Mouse (Mus musculus): ENCODE measurements around the gene Agbl2. TPM values are rescaled to one million over a fixed set of nuclear protein-coding genes. Genes with fewer than 3 reads are reported as not detected.

Agbl2 gene
- polyA plus RNA-seq, 1 experiment: 0.56 TPM

- Histone ChIP-seq H3K4me1 (ENCODE audit: control insufficient read depth, insufficient read depth, low read length) (no peaks in the 10 kb centered on the region), H3K27ac (ENCODE audit: insufficient read depth, low read depth, low read length) (no peak overlapping the region), H3K36me3 (ENCODE audit: control insufficient read depth, insufficient read depth, low read length) (peaks cover 4% of the 10 kb centered on the region), H3K4me3 (ENCODE audit: insufficient read depth, low read depth, low read length) (no peak overlapping the region), H3K27me3 (replicated peaks; ENCODE audit: control insufficient read depth, insufficient read depth, low read length) (no peaks in the 10 kb centered on the region)
- 31% methylated on average over 4 of the region's 4 CpGs for WGBS
- DNase-seq: no peak
- TF ChIP-seq CTCF (conservative IDR thresholded peaks at IDR 0.05; ENCODE audit: insufficient read depth, insufficient read length, low read depth, low read length) (no peak), POLR2A (IDR thresholded peaks at IDR 0.05; ENCODE audit: low read depth, low read length) (no peak)
Measured at GRCm38 (mm10) chr2:90870136-90870601, 87.6 kb downstream of the Agbl2 start.

GRCm38 (mm10) chr2:90871180-90871961 is 88.8 kb downstream of the Agbl2 start:
- no peak overlapping the region for H3K4me3 ChIP-seq (ENCODE audit: insufficient read depth, low read depth, low read length)
- no peaks in the 10 kb centered on the region for H3K4me1 ChIP-seq (ENCODE audit: control insufficient read depth, insufficient read depth, low read length)
- H3K36me3 ChIP-seq (ENCODE audit: control insufficient read depth, insufficient read depth, low read length): peaks cover 3% of the 10 kb centered on the region; the same call in 1 of the 2 replicates
- DNase-seq: no peak
- H3K27ac ChIP-seq (ENCODE audit: insufficient read depth, low read depth, low read length): no peak overlapping the region
- WGBS: 57% methylated on average over 8 of the region's 8 CpGs
- no peaks in the 10 kb centered on the region for H3K27me3 ChIP-seq (replicated peaks; ENCODE audit: control insufficient read depth, insufficient read depth, low read length)
- TF ChIP-seq POLR2A (IDR thresholded peaks at IDR 0.05; ENCODE audit: low read depth, low read length): no peak

DNA sequence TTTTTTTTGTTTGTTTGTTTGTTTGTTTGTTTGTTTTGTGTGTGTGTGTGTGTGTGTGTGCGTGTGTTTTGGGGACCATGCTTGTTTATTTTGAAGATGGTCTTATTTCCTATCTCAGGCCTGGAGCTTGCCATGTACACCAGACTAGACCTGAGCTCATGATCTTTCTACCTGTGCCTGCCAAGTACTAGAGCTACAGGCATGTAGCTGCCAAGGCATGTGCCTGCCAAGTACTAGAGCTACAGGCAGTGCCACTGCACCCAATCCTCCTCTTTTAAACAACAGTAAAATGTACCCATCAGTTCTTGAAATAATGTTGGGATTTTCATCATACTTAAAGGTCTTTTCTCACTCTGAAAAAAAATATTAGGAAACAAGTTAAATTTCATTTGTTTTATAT is 91.5 kb downstream of the Agbl2 start:
- no peaks in the 10 kb centered on the region for H3K4me1 ChIP-seq (ENCODE audit: control insufficient read depth, insufficient read depth, low read length)
- H3K27ac ChIP-seq (ENCODE audit: insufficient read depth, low read depth, low read length): no peak overlapping the region
- no peak for DNase-seq
- WGBS: 95% methylated on average over 1 of the region's 1 CpGs
- TF ChIP-seq POLR2A (IDR thresholded peaks at IDR 0.05; ENCODE audit: low read depth, low read length) (no peak), CTCF (conservative IDR thresholded peaks at IDR 0.05; ENCODE audit: insufficient read depth, insufficient read length, low read depth, low read length) (no peak)
- H3K27me3 ChIP-seq (replicated peaks; ENCODE audit: control insufficient read depth, insufficient read depth, low read length): no peaks in the 10 kb centered on the region
- H3K36me3 ChIP-seq (ENCODE audit: control insufficient read depth, insufficient read depth, low read length): no peaks in the 10 kb centered on the region
- H3K4me3 ChIP-seq (ENCODE audit: insufficient read depth, low read depth, low read length): no peak overlapping the region

DNA sequence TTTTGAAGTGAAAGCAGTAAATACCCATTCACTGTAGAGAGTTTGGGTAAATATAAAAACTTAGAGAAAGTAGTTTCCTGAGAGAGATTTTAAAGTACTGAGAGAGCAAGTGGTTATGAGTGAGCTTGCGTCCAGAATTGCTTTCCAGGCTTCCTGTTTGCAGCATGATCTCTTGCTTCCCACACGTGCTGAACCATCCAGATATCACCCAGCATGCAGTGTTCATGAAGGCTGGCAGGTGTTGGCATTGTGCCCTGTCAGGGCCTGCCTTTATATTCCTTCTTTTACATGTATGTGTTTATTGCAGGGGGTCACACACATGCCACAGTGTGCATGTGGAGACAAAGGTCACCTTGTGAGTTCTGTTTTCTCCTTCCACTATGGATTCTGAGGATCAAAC is 92.7 kb downstream of the Agbl2 start:
- Histone ChIP-seq H3K27ac (ENCODE audit: insufficient read depth, low read depth, low read length) (no peak overlapping the region), H3K27me3 (replicated peaks; ENCODE audit: control insufficient read depth, insufficient read depth, low read length) (no peaks in the 10 kb centered on the region), H3K4me1 (ENCODE audit: control insufficient read depth, insufficient read depth, low read length) (no peaks in the 10 kb centered on the region), H3K36me3 (ENCODE audit: control insufficient read depth, insufficient read depth, low read length) (no peaks in the 10 kb centered on the region), H3K4me3 (ENCODE audit: insufficient read depth, low read depth, low read length) (no peak overlapping the region)
- DNase-seq: no peak
- WGBS: 68% methylated on average over 2 of the region's 2 CpGs
- TF ChIP-seq POLR2A (IDR thresholded peaks at IDR 0.05; ENCODE audit: low read depth, low read length): no peak
- no peak for TF ChIP-seq CTCF (conservative IDR thresholded peaks at IDR 0.05; ENCODE audit: insufficient read depth, insufficient read length, low read depth, low read length)

- TF ChIP-seq CTCF (conservative IDR thresholded peaks at IDR 0.05; ENCODE audit: insufficient read depth, insufficient read length, low read depth, low read length) (no peak), POLR2A (IDR thresholded peaks at IDR 0.05; ENCODE audit: low read depth, low read length) (no peak)
- Histone ChIP-seq H3K36me3 (ENCODE audit: control insufficient read depth, insufficient read depth, low read length) (no peaks in the 10 kb centered on the region), H3K4me1 (ENCODE audit: control insufficient read depth, insufficient read depth, low read length) (no peaks in the 10 kb centered on the region), H3K27ac (ENCODE audit: insufficient read depth, low read depth, low read length) (no peak overlapping the region), H3K27me3 (replicated peaks; ENCODE audit: control insufficient read depth, insufficient read depth, low read length) (no peaks in the 10 kb centered on the region), H3K4me3 (ENCODE audit: insufficient read depth, low read depth, low read length) (no peak overlapping the region)
- DNase-seq: no peak
- WGBS: 63% methylated on average over 5 of the region's 5 CpGs
Measured at GRCm38 (mm10) chr2:90877584-90878259, 95.2 kb downstream of the Agbl2 start.

DNA sequence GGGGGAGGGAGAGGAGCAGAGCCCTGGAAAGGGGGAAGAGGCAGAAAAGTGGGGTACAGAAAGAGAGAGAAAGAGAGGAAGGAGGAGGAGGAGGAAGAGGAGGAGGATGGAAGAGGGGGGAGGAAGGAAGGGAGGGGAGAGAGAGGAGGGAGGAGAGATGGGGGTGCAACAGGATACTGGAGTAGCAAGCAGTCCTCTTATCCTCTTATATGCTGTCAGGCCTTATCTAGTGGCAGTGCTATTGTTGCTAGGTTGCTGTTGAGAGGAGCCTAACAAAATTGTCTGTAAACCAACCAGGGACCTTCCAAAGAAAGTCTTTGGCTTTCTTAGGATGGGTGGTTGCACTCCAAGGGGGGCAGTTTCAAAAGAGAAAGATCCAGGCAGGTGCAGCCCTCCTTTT is 96.9 kb downstream of the Agbl2 start:
- Histone ChIP-seq H3K4me1 (ENCODE audit: control insufficient read depth, insufficient read depth, low read length) (no peaks in the 10 kb centered on the region), H3K27me3 (replicated peaks; ENCODE audit: control insufficient read depth, insufficient read depth, low read length) (no peaks in the 10 kb centered on the region), H3K36me3 (ENCODE audit: control insufficient read depth, insufficient read depth, low read length) (no peaks in the 10 kb centered on the region), H3K4me3 (ENCODE audit: insufficient read depth, low read depth, low read length) (no peak overlapping the region), H3K27ac (ENCODE audit: insufficient read depth, low read depth, low read length) (no peak overlapping the region)
- TF ChIP-seq POLR2A (IDR thresholded peaks at IDR 0.05; ENCODE audit: low read depth, low read length) (no peak), CTCF (conservative IDR thresholded peaks at IDR 0.05; ENCODE audit: insufficient read depth, insufficient read length, low read depth, low read length) (no peak)
- DNase-seq: no peak

DNA sequence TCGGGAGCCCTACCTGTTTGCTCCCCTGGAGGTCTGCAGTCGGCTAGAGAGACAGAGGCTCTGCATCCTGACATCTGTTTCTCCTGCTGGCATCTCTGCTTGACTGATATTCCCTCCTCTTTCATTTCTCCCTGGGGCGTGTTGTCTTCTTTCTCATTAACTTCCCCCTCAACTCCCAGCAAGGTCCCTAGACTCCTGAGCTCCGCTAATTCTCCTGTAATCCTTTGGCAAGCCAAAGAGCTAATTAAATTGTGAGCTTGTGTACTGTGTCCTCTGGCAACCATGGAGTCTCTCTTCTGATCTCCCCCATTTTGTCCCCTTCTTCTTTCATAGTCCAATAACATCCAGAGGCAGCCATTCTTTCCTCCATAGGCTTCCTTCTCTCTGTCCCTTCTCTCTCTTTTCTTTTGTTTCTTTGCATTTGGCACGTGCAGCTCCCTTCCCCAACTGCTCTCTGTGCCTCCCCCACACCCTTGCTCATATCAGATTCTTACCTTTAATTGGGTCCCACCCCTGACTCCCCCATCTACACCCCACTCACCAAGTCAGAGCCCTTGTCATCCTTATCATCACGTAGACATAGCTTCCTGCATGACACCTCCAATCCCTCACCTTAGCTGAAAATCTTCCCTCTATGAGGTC is 97.7 kb downstream of the Agbl2 start:
- no peak overlapping the region for H3K27ac ChIP-seq (ENCODE audit: insufficient read depth, low read depth, low read length)
- H3K27me3 ChIP-seq (replicated peaks; ENCODE audit: control insufficient read depth, insufficient read depth, low read length): no peaks in the 10 kb centered on the region
- DNase-seq: no peak
- no peaks in the 10 kb centered on the region for H3K36me3 ChIP-seq (ENCODE audit: control insufficient read depth, insufficient read depth, low read length)
- WGBS: 36% methylated on average over 6 of the region's 6 CpGs
- H3K4me1 ChIP-seq (ENCODE audit: control insufficient read depth, insufficient read depth, low read length): no peaks in the 10 kb centered on the region
- H3K4me3 ChIP-seq (ENCODE audit: insufficient read depth, low read depth, low read length): no peak overlapping the region
- TF ChIP-seq CTCF (conservative IDR thresholded peaks at IDR 0.05; ENCODE audit: insufficient read depth, insufficient read length, low read depth, low read length) (no peak), POLR2A (IDR thresholded peaks at IDR 0.05; ENCODE audit: low read depth, low read length) (no peak)

Measured in kidney, adult 2 months (tissue).